Mouse (Mus musculus): ENCODE results near the gene Psmd13. TPM values are rescaled to one million over a fixed set of nuclear protein-coding genes. Genes with fewer than 3 reads are reported as not detected.

Gene Psmd13
- total and polyA plus RNA-seq, 3 experiments, result 50.8 to 86.1 (median 72.6) TPM

DNA sequence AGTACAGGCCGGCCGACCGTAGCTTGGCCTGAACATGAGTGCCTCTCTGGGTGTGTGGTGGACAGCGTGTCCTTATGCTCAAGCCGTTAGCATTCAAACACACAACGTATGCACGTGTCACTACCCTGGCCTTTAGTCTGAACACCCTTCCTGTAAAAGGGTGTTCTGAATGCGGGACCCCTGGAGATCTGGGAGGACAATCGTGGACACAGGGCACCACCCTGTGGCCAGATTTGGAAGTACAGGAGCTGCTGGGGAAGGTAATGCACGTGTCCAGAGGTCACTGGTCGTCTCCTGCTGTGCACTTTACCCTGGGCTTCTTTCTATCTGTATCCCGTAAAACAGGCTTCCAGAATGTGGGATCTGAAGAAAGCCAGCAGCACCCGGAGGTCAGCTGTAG, 21.4 kb downstream of the Psmd13 start:
- no peaks in the 10 kb centered on the region for H3K79me2 ChIP-seq (replicated peaks; ENCODE audit: control insufficient read depth, insufficient read depth, low read length)
- WGBS, result 25% methylated on average over 13 of the region's 13 CpGs

DNA sequence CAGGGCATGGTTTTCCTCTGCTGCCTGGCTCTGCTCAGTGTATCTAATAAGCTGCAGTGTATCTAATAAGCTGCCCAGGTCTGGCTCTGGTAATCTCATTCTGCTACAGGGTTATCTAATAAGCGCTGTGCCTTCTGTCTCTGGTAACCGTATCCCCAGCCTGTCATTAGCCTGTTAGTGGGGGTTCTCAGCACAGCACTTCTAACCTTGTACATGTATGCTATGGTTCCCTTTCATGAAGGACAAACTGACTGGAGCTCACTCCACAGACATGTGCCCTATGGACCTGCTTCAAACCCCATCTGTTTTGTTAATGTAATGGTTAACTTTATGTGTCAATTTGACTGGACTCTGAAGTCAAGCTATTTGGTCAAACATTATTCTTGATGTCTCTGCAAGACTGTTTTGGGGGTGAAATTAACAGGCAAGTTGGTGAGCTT, 23.9 kb downstream of the Psmd13 start:
- intact Hi-C loops (cut with DNase I), result loop anchor here (5.0 kb wide), 1 partner anchor 52 kb away; the partner anchor contains the start of genes Gm45717 and Ifitm2
- TF ChIP-seq CTCF (IDR thresholded peaks at IDR 0.05), result no peak
- TF ChIP-seq EP300 (IDR thresholded peaks at IDR 0.05; ENCODE audit: insufficient read depth, low read depth, low read length), result no peak
- TF ChIP-seq POLR2A (IDR thresholded peaks at IDR 0.05; ENCODE audit: insufficient read depth, low read depth, low read length), result no peak
- no peak overlapping the region for H3K9ac ChIP-seq (ENCODE audit: low read depth, low read length)
- DNase-seq, result no peak
- no peak overlapping the region for H3K4me3 ChIP-seq
- no peak overlapping the region for H3K27ac ChIP-seq
- no peaks in the 10 kb centered on the region for H3K4me1 ChIP-seq (ENCODE audit: control insufficient read depth, insufficient read depth, low read length)
- H3K36me3 ChIP-seq (ENCODE audit: control insufficient read depth, insufficient read depth, low read length), result no peaks in the 10 kb centered on the region
- H3K79me2 ChIP-seq (replicated peaks; ENCODE audit: control insufficient read depth, insufficient read depth, low read length), result no peaks in the 10 kb centered on the region
- WGBS, result 64% methylated on average over 2 of the region's 2 CpGs
- H3K27me3 ChIP-seq (ENCODE audit: control insufficient read depth, insufficient read depth, low read length), result no peaks in the 10 kb centered on the region

More for the DNA sequence above, 21.4 kb downstream of the Psmd13 start:
- no peaks in the 10 kb centered on the region; the same call in 1 of the 2 replicates for H3K36me3 ChIP-seq (ENCODE audit: control insufficient read depth, insufficient read depth, low read length)
- no peaks in the 10 kb centered on the region for H3K27me3 ChIP-seq (ENCODE audit: control insufficient read depth, insufficient read depth, low read length)
- no peak overlapping the region for H3K9ac ChIP-seq (ENCODE audit: low read depth, low read length)
- DNase-seq, result peak; percentile 70 to 91
- H3K4me1 ChIP-seq (ENCODE audit: control insufficient read depth, insufficient read depth, low read length), result no peaks in the 10 kb centered on the region; the same call in 1 of the 2 replicates
- no peak overlapping the region for H3K27ac ChIP-seq
- TF ChIP-seq EP300 (IDR thresholded peaks at IDR 0.05; ENCODE audit: insufficient read depth, low read depth, low read length), result peak; percentile 79; the same call in 1 of the 2 replicates
- TF ChIP-seq CTCF (IDR thresholded peaks at IDR 0.05), result no peak; the same call in 1 of the 2 replicates
- H3K4me3 ChIP-seq, result no peak overlapping the region
- intact Hi-C loops (cut with DNase I), result loop anchor here (1.0 kb wide), 1 partner anchor 59 kb away; no protein-coding TSS in a partner anchor

DNA sequence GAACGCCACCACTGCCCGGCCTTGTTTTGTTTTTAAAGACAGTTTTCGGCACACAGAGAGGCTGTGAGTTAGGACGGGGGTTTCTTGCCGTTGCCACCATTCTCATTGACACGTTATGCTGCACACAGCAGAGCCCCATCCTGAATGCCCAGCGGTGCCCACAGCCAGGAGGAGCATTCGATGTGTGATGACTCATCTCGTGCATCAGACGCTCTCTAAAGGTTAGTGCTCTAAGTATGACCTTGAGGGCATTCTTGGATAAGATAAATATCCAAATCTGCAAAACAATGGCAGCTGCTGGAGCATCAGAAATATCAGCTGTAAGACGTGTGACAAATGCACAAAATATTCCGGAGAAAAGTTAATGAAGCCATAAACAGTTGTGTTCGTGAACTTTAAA, 25.4 kb downstream of the Psmd13 start:
- no peak for DNase-seq
- intact Hi-C loops (cut with DNase I), result loop anchor here (5.0 kb wide), 1 partner anchor 50 kb away; the partner anchor contains the start of genes Gm45717 and Ifitm2
- Histone ChIP-seq H3K9ac (ENCODE audit: low read depth, low read length) (no peak overlapping the region), H3K27me3 (ENCODE audit: control insufficient read depth, insufficient read depth, low read length) (no peaks in the 10 kb centered on the region), H3K79me2 (replicated peaks; ENCODE audit: control insufficient read depth, insufficient read depth, low read length) (no peaks in the 10 kb centered on the region), H3K4me3 (no peak overlapping the region), H3K27ac (no peak overlapping the region), H3K4me1 (ENCODE audit: control insufficient read depth, insufficient read depth, low read length) (no peaks in the 10 kb centered on the region), H3K36me3 (ENCODE audit: control insufficient read depth, insufficient read depth, low read length) (no peaks in the 10 kb centered on the region)
- WGBS, result 70% methylated on average over 13 of the region's 13 CpGs
- TF ChIP-seq EP300 (IDR thresholded peaks at IDR 0.05; ENCODE audit: insufficient read depth, low read depth, low read length) (no peak), POLR2A (IDR thresholded peaks at IDR 0.05; ENCODE audit: insufficient read depth, low read depth, low read length) (no peak), CTCF (IDR thresholded peaks at IDR 0.05) (no peak)

DNA sequence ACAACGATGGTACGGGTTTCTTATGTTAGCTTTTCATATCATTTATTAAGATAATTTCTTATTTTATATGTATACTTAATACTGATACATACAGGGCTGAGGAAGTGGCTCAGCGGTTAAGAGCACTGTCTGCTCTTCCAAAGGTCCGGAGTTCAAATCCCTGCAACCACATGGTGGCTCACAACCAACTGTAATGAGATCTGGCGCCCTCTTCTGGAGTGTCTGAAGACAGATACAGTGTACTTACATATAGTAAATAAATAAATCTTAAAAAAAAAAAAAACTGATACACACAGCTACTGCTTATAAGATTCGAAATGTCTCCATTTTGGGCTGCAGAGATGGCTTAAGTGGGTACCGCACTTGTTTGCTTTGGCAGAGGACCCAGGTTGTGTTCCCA, 25.9 kb downstream of the Psmd13 start:
- DNase-seq, result no peak
- H3K27me3 ChIP-seq (ENCODE audit: control insufficient read depth, insufficient read depth, low read length), result no peaks in the 10 kb centered on the region
- intact Hi-C loops (cut with DNase I), result loop anchor here (1.0 to 5.0 kb wide), 6 partner anchors 33 to 269 kb away; partner anchors contain the start of genes Gm45717, Ifitm2 and Pgghg
- H3K36me3 ChIP-seq (ENCODE audit: control insufficient read depth, insufficient read depth, low read length), result no peaks in the 10 kb centered on the region
- TF ChIP-seq CTCF (IDR thresholded peaks at IDR 0.05) (peak; percentile 47), EP300 (IDR thresholded peaks at IDR 0.05; ENCODE audit: insufficient read depth, low read depth, low read length) (no peak), POLR2A (IDR thresholded peaks at IDR 0.05; ENCODE audit: insufficient read depth, low read depth, low read length) (no peak)
- H3K4me3 ChIP-seq, result no peak overlapping the region
- 83% methylated on average over 7 of the region's 7 CpGs for WGBS
- no peak overlapping the region for H3K9ac ChIP-seq (ENCODE audit: low read depth, low read length)
- no peaks in the 10 kb centered on the region for H3K4me1 ChIP-seq (ENCODE audit: control insufficient read depth, insufficient read depth, low read length)
- H3K27ac ChIP-seq, result no peak overlapping the region
- no peaks in the 10 kb centered on the region for H3K79me2 ChIP-seq (replicated peaks; ENCODE audit: control insufficient read depth, insufficient read depth, low read length)

DNA sequence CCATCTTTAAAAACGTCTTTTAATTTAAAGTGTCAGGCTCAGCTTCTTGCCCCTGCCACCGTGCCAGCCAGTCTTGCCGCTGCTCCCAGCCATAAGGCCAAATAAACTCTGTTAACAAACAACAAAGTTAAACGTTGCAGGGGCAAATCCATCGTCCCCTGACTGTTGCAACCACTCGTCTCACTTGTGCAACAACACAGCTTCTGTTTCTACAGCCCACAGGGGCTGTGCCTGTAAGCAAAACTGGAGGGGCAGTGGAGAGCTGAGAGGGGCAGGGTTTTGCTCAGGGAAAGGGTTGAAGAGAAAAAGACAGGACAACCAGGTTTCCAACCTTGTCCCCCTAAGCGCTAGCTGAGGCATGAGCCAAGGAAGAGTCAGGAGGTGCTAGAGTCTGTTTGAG, 26.4 kb downstream of the Psmd13 start:
- intact Hi-C loops (cut with DNase I), result loop anchor here (1.0 to 5.0 kb wide), 6 partner anchors 33 to 268 kb away; partner anchors contain the start of genes Gm45717, Ifitm2 and Pgghg
- TF ChIP-seq EP300 (IDR thresholded peaks at IDR 0.05; ENCODE audit: insufficient read depth, low read depth, low read length), result no peak
- TF ChIP-seq POLR2A (IDR thresholded peaks at IDR 0.05; ENCODE audit: insufficient read depth, low read depth, low read length), result no peak
- TF ChIP-seq CTCF (IDR thresholded peaks at IDR 0.05), result no peak
- H3K27me3 ChIP-seq (ENCODE audit: control insufficient read depth, insufficient read depth, low read length), result no peaks in the 10 kb centered on the region
- no peaks in the 10 kb centered on the region for H3K36me3 ChIP-seq (ENCODE audit: control insufficient read depth, insufficient read depth, low read length)
- H3K4me1 ChIP-seq (ENCODE audit: control insufficient read depth, insufficient read depth, low read length), result no peaks in the 10 kb centered on the region
- H3K79me2 ChIP-seq (replicated peaks; ENCODE audit: control insufficient read depth, insufficient read depth, low read length), result no peaks in the 10 kb centered on the region
- no peak for DNase-seq
- H3K27ac ChIP-seq, result no peak overlapping the region
- no peak overlapping the region for H3K4me3 ChIP-seq
- H3K9ac ChIP-seq (ENCODE audit: low read depth, low read length), result no peak overlapping the region
- 58% methylated on average over 7 of the region's 7 CpGs for WGBS

DNA sequence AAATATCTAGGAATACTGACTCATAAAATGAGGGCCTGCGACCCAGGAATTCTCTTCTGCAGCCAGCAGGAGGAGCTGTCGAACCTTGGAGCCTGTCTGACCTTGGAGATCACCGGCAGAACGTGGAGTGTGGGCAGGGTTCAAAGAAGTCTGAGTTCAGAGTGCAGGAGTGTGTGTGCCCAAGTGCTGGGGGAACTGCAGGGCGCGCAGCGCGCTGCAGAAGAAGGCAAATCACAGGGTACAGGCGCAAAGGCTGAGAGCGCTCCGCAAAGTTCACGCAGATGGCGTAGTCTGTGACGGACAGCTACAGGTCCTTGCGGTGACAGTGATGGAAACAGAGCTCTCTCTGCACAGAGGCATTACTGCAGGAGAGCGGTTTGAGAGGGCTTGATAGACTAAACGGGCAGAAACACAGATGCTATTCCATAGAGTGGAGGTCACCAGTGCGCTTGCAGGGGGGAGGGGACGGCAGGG, 26.9 kb downstream of the Psmd13 start:
- Histone ChIP-seq H3K9ac (ENCODE audit: low read depth, low read length) (peak overlapping the region; percentile 41; the same call in 1 of the 2 replicates), H3K4me3 (peak overlapping the region; percentile 33), H3K36me3 (ENCODE audit: control insufficient read depth, insufficient read depth, low read length) (no peaks in the 10 kb centered on the region), H3K4me1 (ENCODE audit: control insufficient read depth, insufficient read depth, low read length) (no peaks in the 10 kb centered on the region), H3K27ac (no peak overlapping the region), H3K27me3 (ENCODE audit: control insufficient read depth, insufficient read depth, low read length) (no peaks in the 10 kb centered on the region), H3K79me2 (replicated peaks; ENCODE audit: control insufficient read depth, insufficient read depth, low read length) (no peaks in the 10 kb centered on the region)
- TF ChIP-seq EP300 (IDR thresholded peaks at IDR 0.05; ENCODE audit: insufficient read depth, low read depth, low read length) (peak; percentile 63; the same call in 1 of the 2 replicates), POLR2A (IDR thresholded peaks at IDR 0.05; ENCODE audit: insufficient read depth, low read depth, low read length) (no peak), CTCF (IDR thresholded peaks at IDR 0.05) (peak; percentile 94)
- DNase-seq, result peak; percentile 83 to 86
- intact Hi-C loops (cut with DNase I), result loop anchor here (1.0 to 5.0 kb wide), 6 partner anchors 32 to 268 kb away; partner anchors contain the start of genes Gm45717, Ifitm2 and Pgghg
- 2% methylated on average over 19 of the region's 19 CpGs for WGBS

All from heart, adult 2 months (tissue).